Mouse (Mus musculus) liver, postnatal 0 days (tissue): ENCODE results near the gene Zbtb32. TPM values are rescaled to one million over a fixed set of nuclear protein-coding genes. Genes with fewer than 3 reads are reported as not detected.

Experiments
- ATAC-seq: fragments of 200-750 bp; cut with Nextera tagmentation; 2 replicates; pipeline ENCODE4 v1.8.0; 2017; ENCODE audit warnings: mild to moderate bottlenecking, moderate library complexity
- DNase-seq: peaks from one replicate; pipeline ENCODE4 v3.0.0-alpha.2; 2016
- H3K27ac ChIP-seq: fragments of 300-500 bp; sonication (generic); 2 replicates; pipeline ENCODE4 v1.5.1; 2014; ENCODE audit warnings: antibody characterized with exemption, moderate library complexity, mild to moderate bottlenecking, low read depth
- H3K27me3 ChIP-seq: fragments of 300-500 bp; sonication (generic); 2 replicates; pipeline ENCODE4 v1.6.1; 2014; ENCODE audit warnings: low read length, control low read depth, mixed read lengths; ENCODE audit not compliant: insufficient read depth
- H3K36me3 ChIP-seq: fragments of 300-500 bp; sonication (generic); replicated peaks from 2 replicates; pipeline ENCODE4 v1.6.1; 2014; ENCODE audit warnings: mild to moderate bottlenecking, control low read depth, low read length, moderate library complexity, mixed read lengths; ENCODE audit not compliant: insufficient read depth
- H3K4me1 ChIP-seq: fragments of 300-500 bp; sonication (generic); 2 replicates; pipeline ENCODE4 v1.6.1; 2014; ENCODE audit warnings: antibody characterized with exemption, mild to moderate bottlenecking, control low read depth; ENCODE audit not compliant: insufficient read depth
- H3K4me2 ChIP-seq: fragments of 300-500 bp; sonication (generic); 2 replicates; pipeline ENCODE4 v1.6.1; 2014; ENCODE audit warnings: low read depth, mild to moderate bottlenecking, low read length, moderate library complexity, mixed read lengths
- H3K4me3 ChIP-seq: fragments of 300-500 bp; sonication (generic); 2 replicates; pipeline ENCODE4 v1.5.1; 2014; ENCODE audit warnings: low read depth, low read length
- H3K9ac ChIP-seq: fragments of 300-500 bp; sonication (generic); replicated peaks from 2 replicates; pipeline ENCODE4 v1.6.1; 2014; ENCODE audit warnings: mild to moderate bottlenecking, moderate library complexity
- H3K9me3 ChIP-seq: fragments of 300-500 bp; sonication (generic); 2 replicates; pipeline ENCODE4 v1.6.1; 2016; ENCODE audit warnings: mild to moderate bottlenecking, control low read depth, low read length, mixed read lengths
- CTCF ChIP-seq: sonication (generic); IDR thresholded peaks from 2 replicates; pipeline ENCODE4 v1.5.1; 2016; ENCODE audit warnings: antibody characterized with exemption, low read depth
- EP300 ChIP-seq: IDR thresholded peaks from 2 replicates; pipeline ENCODE4 v1.6.1; 2016; ENCODE audit warnings: antibody characterized with exemption, low read depth, mild to moderate bottlenecking
- WGBS: fragments of 180-500 bp; shearing (Covaris S2); extraction: QIAGEN DNeasy Blood & Tissue Kit; methylation state at CpG from one replicate; pipeline ENCODE4 v1.1.7; 2014; ENCODE audit not compliant: insufficient replicate concordance; 5-methylcytosine and 5-hydroxymethylcytosine counted together
- polyA plus RNA-seq: library from polyadenylated mRNA; unstranded; fragments of >200 nt; fragmentation: Nextera tagmentation; extraction: Ambion mirVana; gene quantifications from 2 replicates; pipeline ENCODE4 v1.2.1, GENCODE M21; 2015

Zbtb32 gene
- polyA plus RNA-seq, 1 experiment from 2014 or later = 1.2 TPM

- H3K4me2 ChIP-seq = no peak overlapping the region
- H3K4me1 ChIP-seq = peaks cover 14% of the 10 kb centered on the region; the same call in 1 of the 2 replicates
- H3K27ac ChIP-seq = no peak overlapping the region
- no peak for TF ChIP-seq CTCF
- TF ChIP-seq EP300 = no peak
- H3K9me3 ChIP-seq = no peaks in the 10 kb centered on the region
- DNase-seq (no peak), ATAC-seq (no peak)
- WGBS = 62% methylated on average over 4 of the region's 4 CpGs
- no peak overlapping the region for H3K4me3 ChIP-seq
- H3K36me3 ChIP-seq = no peaks in the 10 kb centered on the region
- no peaks in the 10 kb centered on the region for H3K27me3 ChIP-seq
- no peak overlapping the region for H3K9ac ChIP-seq
Observed at GRCm38 (mm10) chr7:30594510-30595024, 4.1 kb downstream of the Zbtb32 start.

GRCm38 (mm10) chr7:30593579-30594509 lies 4.9 kb downstream of the Zbtb32 start:
- no peaks in the 10 kb centered on the region for H3K36me3 ChIP-seq
- H3K9ac ChIP-seq = no peak overlapping the region
- H3K4me2 ChIP-seq = no peak overlapping the region
- H3K4me3 ChIP-seq = no peak overlapping the region
- H3K9me3 ChIP-seq = no peaks in the 10 kb centered on the region
- 0 out of 2 replicates have a peak, but pooled peaks cover 13% of the 10 kb centered on the region for H3K4me1 ChIP-seq
- 66% methylated on average over 10 of the region's 10 CpGs for WGBS
- DNase-seq = no peak
- ATAC-seq = no peak
- no peak overlapping the region for H3K27ac ChIP-seq
- TF ChIP-seq CTCF (no peak), EP300 (no peak)
- H3K27me3 ChIP-seq = no peaks in the 10 kb centered on the region

GRCm38 (mm10) chr7:30592772-30593423 lies 5.8 kb downstream of the Zbtb32 start:
- WGBS = 59% methylated on average over 5 of the region's 5 CpGs
- Histone ChIP-seq H3K9ac (no peak overlapping the region), H3K27ac (no peak overlapping the region), H3K36me3 (no peaks in the 10 kb centered on the region), H3K27me3 (no peaks in the 10 kb centered on the region), H3K4me2 (no peak overlapping the region), H3K4me1 (0 out of 2 replicates have a peak, but pooled peaks cover 13% of the 10 kb centered on the region), H3K9me3 (no peaks in the 10 kb centered on the region), H3K4me3 (no peak overlapping the region)
- no peak for DNase-seq
- ATAC-seq = no peak
- no peak for TF ChIP-seq EP300
- TF ChIP-seq CTCF = no peak

- Histone ChIP-seq H3K4me2 (no peak overlapping the region), H3K4me1 (peaks cover 22% of the 10 kb centered on the region; the same call in 1 of the 2 replicates), H3K27ac (no peak overlapping the region), H3K27me3 (no peaks in the 10 kb centered on the region), H3K36me3 (peaks cover 2% of the 10 kb centered on the region; the same call in 1 of the 2 replicates), H3K4me3 (no peak overlapping the region), H3K9ac (no peak overlapping the region), H3K9me3 (no peaks in the 10 kb centered on the region)
- TF ChIP-seq CTCF (no peak), EP300 (no peak)
- ATAC-seq (no peak), DNase-seq (no peak)
- WGBS = 79% methylated on average over 4 of the region's 4 CpGs
Observed at GRCm38 (mm10) chr7:30591605-30591951, 7.1 kb downstream of the Zbtb32 start.

- ATAC-seq (no peak), DNase-seq (no peak)
- TF ChIP-seq CTCF (no peak), EP300 (no peak)
- Histone ChIP-seq H3K9me3 (no peaks in the 10 kb centered on the region), H3K4me2 (peak overlapping the region; percentile 88), H3K27ac (peak overlapping the region; percentile 61; the same call in 1 of the 2 replicates), H3K4me1 (peaks cover 22% of the 10 kb centered on the region; the same call in 1 of the 2 replicates), H3K9ac (no peak overlapping the region; the same call in 1 of the 2 replicates), H3K27me3 (no peaks in the 10 kb centered on the region), H3K4me3 (peak overlapping the region; percentile 99; the same call in 1 of the 2 replicates), H3K36me3 (peaks cover 7% of the 10 kb centered on the region; the same call in 1 of the 2 replicates)
- 84% methylated on average over 9 of the region's 9 CpGs for WGBS
Observed at GRCm38 (mm10) chr7:30590927-30591604, 7.6 kb downstream of the Zbtb32 start.
